Mouse (Mus musculus) liver, postnatal 0 days (tissue): ENCODE results near the gene Gm7544.

Source experiments
- CTCF ChIP-seq: sonication (generic); IDR thresholded peaks from 2 replicates; pipeline ENCODE4 v1.5.1; 2016; ENCODE audit warnings: antibody characterized with exemption, low read depth
- EP300 ChIP-seq: IDR thresholded peaks from 2 replicates; pipeline ENCODE4 v1.6.1; 2016; ENCODE audit warnings: antibody characterized with exemption, low read depth, mild to moderate bottlenecking

- no peak for TF ChIP-seq CTCF
- no peak for TF ChIP-seq EP300
Measured at GRCm38 (mm10) chr1:82977840-82978239, 22.0 kb upstream of the Gm7544 start.
